8 mouse cellular contexts compared by ENCODE assay signal in the genomic region with DNA sequence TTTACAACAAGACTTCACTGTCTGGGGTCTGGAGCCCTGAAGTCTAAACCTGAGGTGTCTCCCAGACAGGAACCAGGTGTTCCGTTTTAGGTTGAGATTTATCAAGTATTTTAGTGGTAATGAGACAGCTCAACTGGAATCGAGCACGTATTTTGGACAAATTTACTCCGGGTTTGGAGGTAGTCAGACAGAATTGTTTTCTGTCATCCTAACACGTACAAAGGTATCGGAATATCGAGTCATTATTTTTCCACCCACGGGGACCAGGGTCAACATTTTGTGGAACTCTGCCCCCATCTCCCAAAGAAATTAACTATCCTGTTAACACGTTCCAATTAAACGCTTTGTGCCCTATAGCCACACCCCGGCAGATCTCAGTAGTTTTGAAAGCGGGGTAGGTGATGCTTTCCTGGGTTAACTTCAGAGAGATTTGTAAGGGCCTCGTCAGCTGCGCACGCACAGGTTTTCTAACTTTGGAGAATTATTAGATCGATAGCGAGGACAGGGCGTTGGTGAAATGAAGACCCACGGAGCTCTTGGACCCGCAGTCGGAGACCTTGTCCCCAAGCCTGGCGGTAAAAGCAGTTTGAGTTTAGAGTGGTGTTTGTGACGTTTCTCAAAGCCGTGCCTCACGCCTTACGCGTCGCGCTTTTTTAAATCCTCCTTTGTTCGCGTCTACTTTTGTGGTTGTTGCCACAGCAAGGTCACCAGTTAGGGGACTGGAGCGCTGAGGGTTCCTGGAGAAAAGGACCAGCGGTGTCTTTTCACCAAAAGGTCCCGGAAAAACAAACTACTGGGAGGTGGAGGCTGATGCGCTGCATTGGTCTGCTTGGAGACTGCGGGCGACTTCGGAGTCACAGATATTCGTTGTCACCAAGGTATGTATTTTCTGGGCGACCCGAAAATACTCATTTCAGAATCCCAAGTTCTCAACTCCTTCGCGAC. TPM values are rescaled to one million over a fixed set of nuclear protein-coding genes. Genes with fewer than 3 reads are reported as not detected.
DNase-seq lines count a peak whose midpoint lies in the region; ATAC-seq and TF ChIP-seq lines count a peak whose summit lies in the region.

No protein-coding gene starts in this region.

- TF ChIP-seq CTCF in hindbrain, postnatal 0 days (IDR thresholded peaks at IDR 0.05; ENCODE audit: low read depth): no peak

- H3K27me3 ChIP-seq in hindbrain, postnatal 0 days (ENCODE audit: insufficient read depth, low read length): peaks cover 26% of the 10 kb centered on the region

- H3K4me1 ChIP-seq in hindbrain, postnatal 0 days (ENCODE audit: insufficient read depth, low read length): no peaks in the 10 kb centered on the region

- H3K9ac ChIP-seq in hindbrain, postnatal 0 days (replicated peaks; ENCODE audit: low read length): 0 out of 2 replicates have a peak overlapping the region, but pooled peaks have one; percentile 7

- H3K9me3 ChIP-seq in hindbrain, postnatal 0 days (ENCODE audit: low read length): no peaks in the 10 kb centered on the region

- peak overlapping the region; percentile 37 for H3K4me3 ChIP-seq in hindbrain, postnatal 0 days (ENCODE audit: low read length)

- H3K4me2 ChIP-seq in hindbrain, postnatal 0 days (ENCODE audit: low read depth, low read length): peak overlapping the region; percentile 65

- DNase-seq in left cerebral cortex, postnatal 36 days (ENCODE audit: low spot score in 2 of 2): peak; percentile 7 to 10
- no peak for DNase-seq in left cerebral cortex, postnatal 14 days (ENCODE audit: low spot score in 2 of 2)
- DNase-seq in embryo, embryonic 11 days: peak; percentile 59
- DNase-seq in hindbrain, postnatal 0 days (ENCODE audit: low spot score): no peak
- DNase-seq in neural tube, embryonic 10.5 days (ENCODE audit: extremely low spot score, low spot score): peak; percentile 63
- DNase-seq in adrenal gland, postnatal 10 days: no peak
- DNase-seq in cerebellum, postnatal 14 days: no peak

- H3K36me3 ChIP-seq in hindbrain, postnatal 0 days (ENCODE audit: insufficient read depth, low read length): no peaks in the 10 kb centered on the region

- WGBS in hindbrain, postnatal 0 days: 4% methylated on average over 43 of the region's 43 CpGs

- no peak for ATAC-seq in hindbrain, postnatal 0 days
- no peak for ATAC-seq in inflammation-experienced regulatory T-cells, adult 6 months

- intact Hi-C loops in left cerebral cortex, postnatal 36 days (cut with DNase I): no loop called here
- intact Hi-C loops in left cerebral cortex, postnatal 14 days (cut with DNase I): no loop called here

- no peak overlapping the region for H3K27ac ChIP-seq in hindbrain, postnatal 0 days

RNA-seq across cellular contexts. Expression of gene Zfp322a, which starts 26.6 kb away (rescaled TPM):
- total RNA-seq in left cerebral cortex, postnatal 36 days (2021): 10 to 100 TPM; 26.3 to 35.5 TPM
- 10 to 100 TPM; 39.5 TPM for total RNA-seq in left cerebral cortex, postnatal 14 days (2021)
- 11.9 and 15.7 TPM in 2 replicates for total RNA-seq in hindbrain, postnatal 0 days (2014; rRNA removed)
- 29.3 and 30.0 TPM in 2 replicates for polyA plus RNA-seq in hindbrain, postnatal 0 days (2015; fragmentation: Nextera tagmentation; extraction: Ambion mirVana)
- polyA plus RNA-seq in inflammation-experienced regulatory T-cells, adult 6 months (2017; shearing (Covaris generic)): 10 to 100 TPM; 28.6 to 33.1 (median 30.2) TPM
- 10 to 100 TPM; 18.9 to 26.9 TPM for total RNA-seq in adrenal gland, postnatal 10 days (2021)

RNA-seq across cellular contexts. Expression of gene Abt1, which starts 28.1 kb away (rescaled TPM):
- total RNA-seq in left cerebral cortex, postnatal 36 days (2021): 1 to 10 TPM; 8.4 to 8.5 TPM
- 1 to 10 TPM; 6.9 to 7.1 TPM for total RNA-seq in left cerebral cortex, postnatal 14 days (2021)
- total RNA-seq in hindbrain, postnatal 0 days (2014; rRNA removed): 5.0 and 5.5 TPM in 2 replicates
- 7.2 and 7.6 TPM in 2 replicates for polyA plus RNA-seq in hindbrain, postnatal 0 days (2015; fragmentation: Nextera tagmentation; extraction: Ambion mirVana)
- 10 to 100 TPM; 11.3 to 13.4 (median 12.2) TPM for polyA plus RNA-seq in inflammation-experienced regulatory T-cells, adult 6 months (2017; shearing (Covaris generic))
- 1 to 10 TPM; 6.1 to 7.1 TPM for total RNA-seq in adrenal gland, postnatal 10 days (2021)

Comparison
In these comparisons a context has a peak if more than half of its experiments do, and no peak if none do; other contexts are left out.
1. DNase-seq: peak in left cerebral cortex, postnatal 36 days (2 of 2), embryo, embryonic 11 days (single experiment) and neural tube, embryonic 10.5 days (single experiment); none in left cerebral cortex, postnatal 14 days (0 of 2), hindbrain, postnatal 0 days (single experiment), adrenal gland, postnatal 10 days (single experiment) and cerebellum, postnatal 14 days (0 of 2).